Mouse (Mus musculus) megakaryocyte-erythroid progenitor cell, adult 5 weeks (primary cell): ENCODE measurements around the gene 2010106E10Rik. TPM values are rescaled to one million over a fixed set of nuclear protein-coding genes. Genes with fewer than 3 reads are reported as not detected.

Experiments used
- polyA plus RNA-seq: library from polyadenylated mRNA; stranded (reverse); fragments of >175 nt; gene quantifications from 2 replicates; pipeline ENCODE4 v1.2.3, GENCODE M21; 2012

The 2010106E10Rik gene
- polyA plus RNA-seq = not detected in 2 replicates

GRCm38 (mm10) chrX:112494974-112495373, at the start of gene 2010106E10Rik:
Gene 2010106E10Rik, plus strand, starts transcription at chrX:112495274.

GRCm38 (mm10) chrX:112600511-112601305, 105.6 kb downstream of the 2010106E10Rik start, which contains the start of gene Zfp711:
Gene Zfp711, plus strand, starts transcription at chrX:112600526.

Other genes starting within 250 kb of the 2010106E10Rik start
- gene Apool, start 183.9 kb upstream of the 2010106E10Rik start, polyA plus RNA-seq = 0.57 and 1.2 TPM in 2 replicates
- not detected in 2 replicates for gene Satl1, start 88.5 kb upstream of the 2010106E10Rik start, polyA plus RNA-seq
- gene Zfp711, start 105.3 kb downstream of the 2010106E10Rik start, polyA plus RNA-seq = 0.03 and 0.08 TPM in 2 replicates
- not detected in 2 replicates for gene Pof1b, start 203.4 kb downstream of the 2010106E10Rik start, polyA plus RNA-seq